In the genomic region with DNA sequence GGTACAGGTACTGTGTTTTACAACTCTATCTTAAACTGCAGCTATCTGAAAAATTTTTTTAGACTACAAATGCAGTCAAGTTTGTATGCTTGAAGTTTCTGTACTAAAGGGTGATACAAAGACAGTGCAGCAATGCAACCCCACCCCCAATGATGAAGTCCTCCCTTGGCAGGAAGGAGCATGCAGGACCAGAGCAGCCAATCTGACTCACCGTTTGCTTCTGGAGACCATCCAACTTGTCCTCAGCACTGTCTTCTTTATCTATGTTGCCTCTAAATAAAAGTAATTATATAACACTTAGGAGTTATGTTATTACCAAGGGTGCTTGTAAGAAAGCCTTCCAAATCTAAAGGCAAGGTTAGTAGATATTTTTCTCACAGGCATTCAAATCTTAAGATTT, we compare ENCODE assay signal across 16 mouse cellular contexts.
DNase-seq lines count a peak whose midpoint lies in the region.
"Had no signal": no experiment of that assay in that cellular context is flagged by ENCODE, and none has a peak within 500 bp of the region (broad histone marks: within the 10 kb centered on the region; RNA-seq: fewer than 3 reads in every experiment).

No protein-coding gene starts in this region.

- H3K9me3 ChIP-seq in embryonic facial prominence, embryonic 10.5 days, result no peaks in the 10 kb centered on the region
- H3K9me3 ChIP-seq: embryonic facial prominence, embryonic 15.5 days; heart, embryonic 15.5 days had no signal

- H3K27me3 ChIP-seq in embryonic facial prominence, embryonic 10.5 days (replicated peaks; ENCODE audit: low read depth, poor library complexity, severe bottlenecking), result no peaks in the 10 kb centered on the region
- H3K27me3 ChIP-seq: embryonic facial prominence, embryonic 15.5 days; heart, embryonic 15.5 days had no signal

- peak; percentile 18 for DNase-seq in cerebellum, adult 11-12 months
- DNase-seq in cerebellum, postnatal 4 days (ENCODE audit: low spot score in 2 of 2), result no peak
- peak; percentile 9 for DNase-seq in lung, postnatal 25 days (ENCODE audit: low spot score)
- no peak for DNase-seq in lung, postnatal 4 days
- peak; percentile 49 for DNase-seq in adipocyte (ENCODE audit: low spot score)
- DNase-seq in cerebellum, adult 9-10 months, result peak; percentile 33
- DNase-seq in kidney, postnatal 14 days, result no peak
- DNase-seq in embryonic facial prominence, embryonic 10.5 days (ENCODE audit: low spot score), result no peak
- DNase-seq: B cell, adult 2 months; gastrocnemius, postnatal 14 days; kidney, postnatal 25 days; lung, postnatal 10 days; right cerebral cortex, postnatal 14 days; thymus, postnatal 25 days had no signal

- no peaks in the 10 kb centered on the region for H3K4me1 ChIP-seq in embryonic facial prominence, embryonic 10.5 days
- H3K4me1 ChIP-seq: embryonic facial prominence, embryonic 15.5 days had no signal

- no peak overlapping the region for H3K4me3 ChIP-seq in embryonic facial prominence, embryonic 10.5 days
- H3K4me3 ChIP-seq: embryonic facial prominence, embryonic 15.5 days; heart, embryonic 15.5 days had no signal

- 86% methylated on average over 1 of the region's 1 CpGs for WGBS in embryonic facial prominence, embryonic 10.5 days

- H3K36me3 ChIP-seq in embryonic facial prominence, embryonic 10.5 days (replicated peaks), result peaks cover 97% of the 10 kb centered on the region

- no peak overlapping the region for H3K27ac ChIP-seq in embryonic facial prominence, embryonic 10.5 days (replicated peaks)
- H3K27ac ChIP-seq: embryonic facial prominence, embryonic 15.5 days; heart, embryonic 15.5 days had no signal

Comparison
In these comparisons a context has a peak if more than half of its experiments do, and no peak if none do; other contexts are left out.
1. DNase-seq: peak in cerebellum, adult 11-12 months (single experiment), lung, postnatal 25 days (single experiment), adipocyte (single experiment) and cerebellum, adult 9-10 months (single experiment); none in cerebellum, postnatal 4 days (0 of 2), lung, postnatal 4 days (0 of 2), kidney, postnatal 14 days (single experiment) and embryonic facial prominence, embryonic 10.5 days (single experiment).